Mouse (Mus musculus): ENCODE measurements around the gene Prdm16.

DNA sequence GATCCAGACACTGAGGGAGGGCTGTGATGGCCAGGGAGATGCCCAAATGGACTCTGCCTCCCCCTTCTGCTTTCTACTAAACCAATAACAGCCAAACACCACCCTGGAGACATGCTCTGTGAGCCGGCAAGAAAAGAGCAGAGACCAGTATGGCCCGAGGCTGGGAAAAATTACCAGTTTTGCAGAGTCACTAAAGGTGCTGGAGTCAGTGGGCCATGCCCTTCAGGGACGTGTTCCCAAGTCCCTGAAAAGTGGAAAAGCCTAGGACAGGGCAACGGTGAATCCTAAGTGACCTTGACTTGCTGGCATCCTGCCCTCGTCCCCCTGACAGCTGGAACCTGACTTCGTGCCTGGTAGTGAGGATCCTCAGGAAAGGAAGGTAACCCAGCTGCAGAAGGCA, 5.8 kb upstream of the Prdm16 start:
- TF ChIP-seq CTCF (IDR thresholded peaks at IDR 0.05; ENCODE audit: extremely low read depth, insufficient read depth, insufficient read length, insufficient replicate concordance) (no peak), POLR2A (IDR thresholded peaks at IDR 0.05; ENCODE audit: low read depth, low read length) (no peak)
